Mouse (Mus musculus): ENCODE results near the gene Ppp2ca. TPM values are rescaled to one million over a fixed set of nuclear protein-coding genes. Genes with fewer than 3 reads are reported as not detected.

Gene Ppp2ca
- polyA plus RNA-seq, 1 experiment from 2014 or later, result 42.1 TPM

DNA sequence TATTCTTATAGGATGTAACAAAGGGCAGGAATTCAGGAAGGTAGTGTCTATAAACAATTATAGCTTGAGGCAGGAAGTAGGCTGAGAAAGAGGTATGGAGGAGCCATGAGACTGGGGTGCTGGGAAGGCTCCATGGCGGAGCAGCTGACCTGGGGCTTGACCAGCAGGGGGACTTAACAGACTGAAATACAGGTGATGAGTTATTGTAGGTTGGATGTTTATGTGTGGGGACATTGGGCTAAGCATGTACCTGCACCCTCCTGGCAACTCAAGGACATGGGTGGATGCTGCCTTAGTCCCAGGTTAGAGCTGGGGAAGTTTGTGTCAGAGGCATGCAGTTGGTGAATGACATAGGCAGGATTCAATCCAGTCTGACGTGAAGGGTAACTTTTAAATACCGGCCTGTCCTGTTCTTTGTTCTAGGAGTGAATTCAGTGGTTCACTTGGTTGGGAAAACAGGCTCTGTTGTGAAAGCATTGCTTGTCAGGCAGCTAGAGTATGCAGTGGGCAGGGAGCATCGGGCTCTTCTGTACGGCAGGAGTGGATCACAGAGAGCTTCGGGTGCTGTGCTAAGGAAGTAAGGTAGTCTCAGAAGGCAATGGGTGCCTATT lies 21.6 kb upstream of the Ppp2ca start:
- peak; percentile 53 for TF ChIP-seq CTCF (IDR thresholded peaks at IDR 0.05)
- no peak for TF ChIP-seq EP300 (IDR thresholded peaks at IDR 0.05)
- peak; percentile 28 for ATAC-seq
- 52% methylated on average over 6 of the region's 6 CpGs for WGBS
- Histone ChIP-seq H3K36me3 (ENCODE audit: insufficient read depth, low read length) (no peaks in the 10 kb centered on the region), H3K9ac (replicated peaks; ENCODE audit: low read depth) (no peak overlapping the region), H3K4me1 (ENCODE audit: insufficient read depth, low read depth, low read length) (no peaks in the 10 kb centered on the region; the same call in 1 of the 2 replicates), H3K27ac (ENCODE audit: low read length) (peak overlapping the region; percentile 74), H3K9me3 (ENCODE audit: low read length) (no peaks in the 10 kb centered on the region), H3K4me2 (replicated peaks; ENCODE audit: low read depth, low read length) (no peak overlapping the region), H3K27me3 (replicated peaks; ENCODE audit: insufficient read depth, low read length) (no peaks in the 10 kb centered on the region), H3K4me3 (ENCODE audit: low read depth, low read length) (no peak overlapping the region)
- DNase-seq (ENCODE audit: low spot score), result peak; percentile 64

DNA sequence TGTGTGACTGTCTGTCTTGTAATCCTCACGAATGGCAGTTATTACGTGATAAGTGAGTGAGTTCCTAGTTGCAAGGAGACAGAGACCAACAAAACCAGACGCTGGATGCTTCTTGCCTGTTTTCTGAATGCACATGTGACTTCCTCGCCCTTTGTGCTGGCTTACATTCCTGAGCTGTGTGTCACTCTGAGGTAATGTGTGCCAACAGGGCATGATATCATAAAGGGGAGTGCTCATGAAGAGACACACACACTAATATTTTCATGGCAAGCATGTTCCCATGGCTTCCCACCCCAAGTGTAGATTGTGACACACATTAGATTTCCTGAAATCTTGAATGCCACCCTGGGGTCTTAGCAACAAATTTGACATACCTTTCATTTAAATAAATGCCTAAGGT lies 20.5 kb upstream of the Ppp2ca start:
- no peaks in the 10 kb centered on the region for H3K9me3 ChIP-seq (ENCODE audit: low read length)
- TF ChIP-seq EP300 (IDR thresholded peaks at IDR 0.05) (peak; percentile 56; the same call in 1 of the 2 replicates), CTCF (IDR thresholded peaks at IDR 0.05) (no peak)
- H3K9ac ChIP-seq (replicated peaks; ENCODE audit: low read depth), result no peak overlapping the region
- no peaks in the 10 kb centered on the region for H3K27me3 ChIP-seq (replicated peaks; ENCODE audit: insufficient read depth, low read length)
- DNase-seq (ENCODE audit: low spot score) (peak; percentile 87), ATAC-seq (peak; percentile 63)
- no peak overlapping the region for H3K4me3 ChIP-seq (ENCODE audit: low read depth, low read length)
- no peak overlapping the region for H3K4me2 ChIP-seq (replicated peaks; ENCODE audit: low read depth, low read length)
- peak overlapping the region; percentile 74; the same call in 1 of the 2 replicates for H3K27ac ChIP-seq (ENCODE audit: low read length)
- H3K36me3 ChIP-seq (ENCODE audit: insufficient read depth, low read length), result no peaks in the 10 kb centered on the region
- H3K4me1 ChIP-seq (ENCODE audit: insufficient read depth, low read depth, low read length), result no peaks in the 10 kb centered on the region; the same call in 1 of the 2 replicates
- 46% methylated on average over 4 of the region's 4 CpGs for WGBS

DNA sequence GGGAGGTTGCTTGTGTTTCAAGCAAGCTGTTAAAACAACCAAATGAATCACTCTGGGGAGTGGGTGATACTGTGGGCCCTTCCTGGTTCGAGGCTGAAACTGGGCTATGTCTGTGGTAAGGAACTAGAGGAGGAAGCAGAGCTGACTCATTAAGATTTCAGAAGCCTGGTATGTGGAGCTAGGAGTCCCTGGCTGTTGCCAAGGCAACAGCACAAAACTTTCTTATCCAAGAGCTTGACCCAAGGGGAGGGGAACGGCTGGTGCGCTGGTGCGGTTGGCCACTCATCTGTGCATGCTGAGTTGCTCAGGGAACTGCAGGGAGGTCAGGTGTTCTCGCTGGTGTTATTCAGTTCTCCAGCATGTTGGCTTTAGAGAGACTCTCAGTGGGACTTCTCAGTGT lies 18.5 kb upstream of the Ppp2ca start:
- Histone ChIP-seq H3K9ac (replicated peaks; ENCODE audit: low read depth) (no peak overlapping the region), H3K27me3 (replicated peaks; ENCODE audit: insufficient read depth, low read length) (no peaks in the 10 kb centered on the region), H3K9me3 (ENCODE audit: low read length) (no peaks in the 10 kb centered on the region), H3K27ac (ENCODE audit: low read length) (peak overlapping the region; percentile 43), H3K4me3 (ENCODE audit: low read depth, low read length) (no peak overlapping the region), H3K4me1 (ENCODE audit: insufficient read depth, low read depth, low read length) (no peaks in the 10 kb centered on the region; the same call in 1 of the 2 replicates), H3K4me2 (replicated peaks; ENCODE audit: low read depth, low read length) (no peak overlapping the region), H3K36me3 (ENCODE audit: insufficient read depth, low read length) (no peaks in the 10 kb centered on the region)
- no peak for TF ChIP-seq EP300 (IDR thresholded peaks at IDR 0.05)
- 0 out of 2 replicates have a peak, but pooled peaks have one; percentile 24 for TF ChIP-seq CTCF (IDR thresholded peaks at IDR 0.05)
- ATAC-seq, result peak; percentile 94
- DNase-seq (ENCODE audit: low spot score), result peak; percentile 94
- WGBS, result 22% methylated on average over 5 of the region's 5 CpGs

DNA sequence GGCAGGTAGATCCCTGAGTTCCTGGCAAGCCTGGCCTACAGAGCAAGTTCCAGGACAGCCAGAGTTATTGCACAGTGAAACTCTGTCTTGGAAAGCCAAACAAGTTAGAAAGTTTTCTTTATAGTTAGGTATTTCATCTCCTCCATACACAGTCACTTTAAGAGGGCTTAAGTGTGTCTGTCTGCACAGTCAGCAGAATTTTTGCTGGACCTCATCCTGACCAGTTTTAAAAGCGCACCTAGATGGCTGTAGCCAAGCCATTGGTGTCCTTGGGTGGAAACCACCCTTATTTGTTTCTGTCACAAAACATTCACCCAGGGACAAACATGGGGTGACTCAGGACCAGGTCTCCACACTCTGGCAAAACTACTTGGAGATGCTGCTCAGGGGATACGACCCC lies 17.8 kb upstream of the Ppp2ca start:
- WGBS, result 87% methylated on average over 2 of the region's 2 CpGs
- Histone ChIP-seq H3K27me3 (replicated peaks; ENCODE audit: insufficient read depth, low read length) (no peaks in the 10 kb centered on the region), H3K27ac (ENCODE audit: low read length) (peak overlapping the region; percentile 43), H3K9ac (replicated peaks; ENCODE audit: low read depth) (no peak overlapping the region), H3K9me3 (ENCODE audit: low read length) (no peaks in the 10 kb centered on the region), H3K4me3 (ENCODE audit: low read depth, low read length) (no peak overlapping the region), H3K36me3 (ENCODE audit: insufficient read depth, low read length) (no peaks in the 10 kb centered on the region), H3K4me1 (ENCODE audit: insufficient read depth, low read depth, low read length) (no peaks in the 10 kb centered on the region; the same call in 1 of the 2 replicates), H3K4me2 (replicated peaks; ENCODE audit: low read depth, low read length) (no peak overlapping the region)
- TF ChIP-seq EP300 (IDR thresholded peaks at IDR 0.05) (no peak), CTCF (IDR thresholded peaks at IDR 0.05) (no peak)
- DNase-seq (ENCODE audit: low spot score) (no peak), ATAC-seq (no peak)

DNA sequence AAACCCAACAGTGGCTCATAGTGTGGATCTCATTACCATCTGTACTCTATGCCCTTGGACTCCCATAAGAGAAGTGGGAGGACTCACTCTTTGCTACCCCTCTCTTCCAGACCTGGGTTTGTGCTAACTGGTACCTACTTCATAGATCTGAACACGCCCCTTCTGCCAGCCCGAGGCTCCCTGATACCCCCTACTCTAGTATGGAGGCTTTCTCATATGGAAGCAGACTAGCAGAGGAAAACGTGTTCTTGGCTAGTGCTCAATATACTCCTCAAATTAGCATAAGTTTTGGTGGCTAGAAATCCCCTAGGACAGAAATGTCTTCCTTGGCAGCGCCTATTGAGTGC lies 12.7 kb upstream of the Ppp2ca start:
- no peak overlapping the region for H3K4me2 ChIP-seq (replicated peaks; ENCODE audit: low read depth, low read length)
- ATAC-seq, result no peak
- 48% methylated on average over 4 of the region's 4 CpGs for WGBS
- H3K4me3 ChIP-seq (ENCODE audit: low read depth, low read length), result no peak overlapping the region
- no peak overlapping the region for H3K27ac ChIP-seq (ENCODE audit: low read length)
- no peak for DNase-seq (ENCODE audit: low spot score)
- peaks cover 3% of the 10 kb centered on the region; the same call in 1 of the 2 replicates for H3K4me1 ChIP-seq (ENCODE audit: insufficient read depth, low read depth, low read length)
- TF ChIP-seq EP300 (IDR thresholded peaks at IDR 0.05), result no peak
- no peak for TF ChIP-seq CTCF (IDR thresholded peaks at IDR 0.05)
- no peaks in the 10 kb centered on the region for H3K9me3 ChIP-seq (ENCODE audit: low read length)
- no peaks in the 10 kb centered on the region for H3K27me3 ChIP-seq (replicated peaks; ENCODE audit: insufficient read depth, low read length)
- no peak overlapping the region for H3K9ac ChIP-seq (replicated peaks; ENCODE audit: low read depth)
- no peaks in the 10 kb centered on the region for H3K36me3 ChIP-seq (ENCODE audit: insufficient read depth, low read length)

DNA sequence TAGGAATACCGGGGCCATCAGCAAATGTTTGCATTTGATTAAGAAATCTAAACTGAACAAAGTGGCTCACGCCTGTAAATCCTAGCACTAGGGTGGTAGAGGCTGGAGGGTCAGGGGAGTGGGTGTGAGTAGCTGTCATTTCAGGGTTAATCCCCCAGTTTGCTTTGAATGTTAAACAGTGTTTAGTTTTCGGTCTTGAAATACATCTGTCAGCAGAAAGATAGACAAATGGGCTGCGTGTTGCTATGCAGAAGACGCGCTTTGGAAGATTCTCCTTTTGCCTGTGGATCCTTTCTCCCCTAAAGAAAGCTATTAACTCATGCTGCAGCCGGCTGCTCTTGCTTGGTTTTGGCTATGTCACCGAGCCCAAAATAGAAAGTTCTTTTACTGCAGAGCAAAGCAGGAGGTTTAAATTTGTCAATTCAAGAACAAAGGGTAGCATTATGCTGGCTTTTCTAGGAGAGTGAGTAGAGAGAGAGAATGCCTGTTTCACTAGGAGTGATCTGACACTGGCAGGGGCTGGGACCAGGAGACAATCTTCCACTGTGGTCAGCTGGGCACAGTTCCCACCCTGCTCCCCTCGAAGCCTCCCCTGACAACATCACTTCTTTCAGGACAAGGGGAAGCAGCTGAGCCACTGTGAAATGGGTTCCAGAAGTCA lies 12.1 kb upstream of the Ppp2ca start:
- Histone ChIP-seq H3K27me3 (replicated peaks; ENCODE audit: insufficient read depth, low read length) (no peaks in the 10 kb centered on the region), H3K4me2 (replicated peaks; ENCODE audit: low read depth, low read length) (no peak overlapping the region), H3K9me3 (ENCODE audit: low read length) (no peaks in the 10 kb centered on the region), H3K4me3 (ENCODE audit: low read depth, low read length) (no peak overlapping the region), H3K9ac (replicated peaks; ENCODE audit: low read depth) (no peak overlapping the region), H3K27ac (ENCODE audit: low read length) (no peak overlapping the region), H3K36me3 (ENCODE audit: insufficient read depth, low read length) (no peaks in the 10 kb centered on the region), H3K4me1 (ENCODE audit: insufficient read depth, low read depth, low read length) (peaks cover 3% of the 10 kb centered on the region; the same call in 1 of the 2 replicates)
- peak; percentile 48 for DNase-seq (ENCODE audit: low spot score)
- ATAC-seq, result 0 out of 2 replicates have a peak, but pooled peaks have one; percentile 8
- TF ChIP-seq EP300 (IDR thresholded peaks at IDR 0.05) (no peak), CTCF (IDR thresholded peaks at IDR 0.05) (no peak)
- WGBS, result 18% methylated on average over 9 of the region's 9 CpGs
